Mouse (Mus musculus) ZHBTc4 (cell line): ENCODE measurements around the gene Cldn15.

ENCODE experiments used
- DNase-seq: peaks from one replicate; pipeline ENCODE4 v3.0.0-alpha.2; 2011; ENCODE audit warnings: low read depth, low spot score

Cldn15 gene

GRCm38 (mm10) chr5:136949551-136950336 lies 16.7 kb upstream of the Cldn15 start:
- peak; percentile 41 for DNase-seq

GRCm38 (mm10) chr5:136950521-136950920 lies 15.9 kb upstream of the Cldn15 start:
- peak; percentile 59 for DNase-seq

DNA sequence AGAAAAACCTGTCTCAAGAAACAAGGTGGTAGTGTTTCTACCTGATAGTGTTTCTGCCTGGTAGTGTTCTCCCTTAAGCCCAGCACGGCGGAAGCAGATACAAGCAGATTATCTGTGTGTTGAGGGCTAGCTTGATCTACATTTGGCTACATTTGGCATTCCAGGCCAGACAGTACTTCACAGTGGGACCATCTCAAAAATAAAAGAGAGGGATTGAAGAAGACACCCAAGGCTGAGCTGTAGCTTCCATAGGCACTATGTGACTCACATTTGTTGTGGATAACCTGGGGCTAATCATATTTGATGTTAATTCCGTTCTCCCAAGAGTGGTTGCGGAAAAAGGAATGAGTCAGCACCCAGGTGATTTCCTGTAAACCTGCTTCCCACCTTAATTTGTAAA lies 14.3 kb upstream of the Cldn15 start:
- peak; percentile 51 for DNase-seq

- peak; percentile 100 for DNase-seq
Measured at GRCm38 (mm10) chr5:136953015-136953414, 13.4 kb upstream of the Cldn15 start, which contains the start of gene Fis1. Gene Fis1 (plus strand): TSS chr5:136953275.

GRCm38 (mm10) chr5:136953440-136953951 lies 12.9 kb upstream of the Cldn15 start:
- no peak for DNase-seq

DNA sequence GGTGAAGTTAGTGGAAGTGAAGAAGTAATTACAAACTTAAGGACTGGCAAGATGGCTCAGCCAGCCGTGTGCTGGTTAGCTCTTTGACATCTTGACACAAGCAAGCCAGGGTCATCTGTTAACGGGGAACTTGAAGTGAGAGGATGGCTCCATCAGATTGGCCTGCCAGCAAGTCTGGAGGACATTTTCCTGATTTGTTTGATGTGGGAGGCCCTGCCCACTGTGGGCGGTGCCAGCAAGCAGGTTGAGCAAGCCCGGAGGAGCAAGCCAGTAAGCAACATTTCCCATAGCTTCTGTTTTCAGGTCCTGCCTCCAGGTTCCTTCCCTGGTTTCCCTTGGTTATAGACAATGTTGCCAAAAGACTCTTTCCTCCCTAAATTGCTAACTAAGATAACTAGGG lies 10.8 kb upstream of the Cldn15 start:
- DNase-seq: peak; percentile 74

DNA sequence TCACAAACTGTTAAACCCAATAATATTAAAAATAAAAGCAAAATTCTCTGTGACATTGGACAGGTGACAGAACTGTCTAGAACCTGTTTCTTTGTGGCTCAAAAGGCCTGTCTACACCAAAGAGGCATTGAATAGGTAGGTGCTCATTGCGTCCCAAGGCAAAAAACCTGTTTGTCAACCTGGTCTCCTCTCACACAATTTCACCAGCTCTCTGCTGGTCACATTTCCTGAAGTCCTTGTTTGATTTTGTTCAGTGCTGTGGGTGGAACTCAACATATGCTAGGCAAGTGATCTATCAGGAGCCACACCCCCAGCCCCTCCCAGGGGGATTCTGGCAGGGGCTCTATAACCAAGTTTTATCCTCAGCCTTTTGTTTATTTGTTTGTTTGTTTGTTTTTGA lies 9.2 kb upstream of the Cldn15 start:
- DNase-seq: no peak

- no peak for DNase-seq
Measured at GRCm38 (mm10) chr5:136958991-136959605, 7.3 kb upstream of the Cldn15 start.

GRCm38 (mm10) chr5:136960053-136960452 lies 6.4 kb upstream of the Cldn15 start:
- DNase-seq: no peak

- peak; percentile 57 for DNase-seq
Measured at GRCm38 (mm10) chr5:136961334-136961982, 5.0 kb upstream of the Cldn15 start.

- peak; percentile 93 for DNase-seq
Measured at GRCm38 (mm10) chr5:136961983-136962461, 4.4 kb upstream of the Cldn15 start.

- peak; percentile 90 for DNase-seq
Measured at GRCm38 (mm10) chr5:136962501-136962900, 3.9 kb upstream of the Cldn15 start.

GRCm38 (mm10) chr5:136962966-136963540 lies 3.4 kb upstream of the Cldn15 start:
- DNase-seq: no peak

DNA sequence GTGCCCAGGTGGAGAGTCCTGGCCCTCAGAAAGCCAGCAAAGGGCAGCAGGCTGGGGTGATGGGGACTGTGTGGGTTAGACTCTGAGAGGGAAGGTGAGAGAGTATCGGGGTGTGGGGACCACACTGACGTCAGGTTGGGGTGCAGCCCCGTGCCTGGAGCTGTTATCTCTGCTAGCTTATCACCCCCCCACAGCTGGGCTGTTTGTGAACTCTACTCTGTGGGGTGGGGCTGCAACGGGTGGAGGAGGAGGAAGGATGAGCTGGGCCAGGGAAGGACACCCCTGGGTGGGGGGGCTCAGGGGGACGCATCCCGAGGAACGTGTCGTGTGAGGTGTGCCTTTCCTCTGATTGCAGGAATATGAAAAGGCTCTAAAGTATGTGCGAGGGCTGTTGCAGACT lies 1.2 kb upstream of the Cldn15 start:
- no peak for DNase-seq

- DNase-seq: no peak
Measured at GRCm38 (mm10) chr5:136965686-136966085, 730 bp upstream of the Cldn15 start.

DNA sequence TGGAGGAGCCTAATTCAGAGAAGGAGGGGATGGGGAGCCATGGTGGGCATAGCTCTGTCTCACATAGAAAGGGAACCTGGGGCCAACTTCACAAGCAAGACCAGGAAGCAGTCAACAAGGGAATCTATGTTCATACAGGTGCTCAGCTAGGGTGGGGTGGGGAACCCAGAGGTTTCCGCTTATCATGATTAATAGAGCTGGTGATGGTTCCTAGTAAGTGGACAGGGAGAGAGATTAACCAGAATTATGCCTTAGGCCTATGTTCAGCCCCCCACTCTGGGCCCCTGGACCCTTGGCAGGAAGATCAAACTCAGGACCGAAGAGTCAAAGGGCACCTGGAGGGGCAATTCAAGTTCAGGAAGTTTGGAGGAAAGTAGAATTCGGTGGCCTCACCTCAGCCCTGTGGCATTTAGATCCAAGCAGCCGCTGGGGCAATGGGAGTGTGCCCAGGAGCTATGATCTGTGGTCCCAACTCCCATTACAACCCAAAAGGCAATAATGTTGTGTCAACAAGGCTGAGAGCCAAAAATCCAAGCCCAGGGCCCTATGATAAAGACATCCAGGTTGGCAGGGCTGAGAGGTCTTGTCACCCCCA lies 542 bp downstream of the Cldn15 start:
- DNase-seq: no peak

DNA sequence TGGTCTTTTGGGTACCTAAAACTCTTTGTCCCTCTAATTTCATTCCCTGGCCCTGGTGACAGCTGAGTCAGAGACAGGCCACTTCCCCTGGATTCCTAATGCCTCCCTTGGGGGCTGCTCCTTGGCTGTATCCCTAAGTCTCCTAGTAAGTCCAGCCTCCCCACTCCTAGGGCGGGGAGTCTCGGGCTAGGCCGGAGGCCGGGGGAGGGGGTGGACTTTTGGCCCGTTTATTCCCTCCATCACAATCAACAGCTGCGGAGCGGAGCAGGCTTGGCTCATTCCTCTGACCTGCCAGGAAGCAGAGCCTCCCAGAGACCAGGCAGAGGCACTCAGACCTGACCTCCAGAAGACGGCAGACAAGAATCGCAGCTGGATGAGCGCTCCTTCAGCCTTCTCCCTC lies 1.2 kb downstream of the Cldn15 start:
- DNase-seq: no peak

GRCm38 (mm10) chr5:136970703-136971102 lies 4.3 kb downstream of the Cldn15 start:
- DNase-seq: peak; percentile 90

- DNase-seq: no peak
Measured at GRCm38 (mm10) chr5:136973670-136974069, 7.3 kb downstream of the Cldn15 start.

- DNase-seq: no peak
Measured at GRCm38 (mm10) chr5:136977769-136978168, 11.4 kb downstream of the Cldn15 start.

GRCm38 (mm10) chr5:136979762-136980161 lies 13.3 kb downstream of the Cldn15 start:
- no peak for DNase-seq
